In genomic region chr4:150223830-150224229, GRCm38 (mm10) we compare ENCODE assay signal across 24 mouse cellular contexts. TPM values are rescaled to one million over a fixed set of nuclear protein-coding genes. Genes with fewer than 3 reads are reported as not detected.
"Had no signal": no experiment of that assay in that cellular context is flagged by ENCODE, and none has a peak within 500 bp of the region (broad histone marks: within the 10 kb centered on the region; RNA-seq: fewer than 3 reads in every experiment).

No protein-coding gene starts in this region.

- DNase-seq: retina, postnatal 1 day; right cerebral cortex, adult 18-20 months; right cerebral cortex, postnatal 14 days; right cerebral cortex, postnatal 25 days; right cerebral cortex, postnatal 4 days; spleen, adult 18-20 months; thymus, adult 18-20 months; thymus, adult 2 months; thymus, postnatal 14 days; thymus, postnatal 25 days; thymus, postnatal 36 days; thymus, postnatal 4 days had no signal

- H3K27me3 ChIP-seq: neural tube, embryonic 12.5 days; neural tube, embryonic 13.5 days; neural tube, embryonic 15.5 days; stomach, embryonic 15.5 days had no signal

- H3K27ac ChIP-seq: neural tube, embryonic 12.5 days; neural tube, embryonic 13.5 days; neural tube, embryonic 15.5 days; stomach, embryonic 15.5 days; stomach, postnatal 0 days had no signal

- H3K4me3 ChIP-seq: neural tube, embryonic 12.5 days; neural tube, embryonic 13.5 days; neural tube, embryonic 15.5 days; stomach, embryonic 15.5 days had no signal

- H3K4me2 ChIP-seq: neural tube, embryonic 12.5 days; neural tube, embryonic 13.5 days; neural tube, embryonic 15.5 days; stomach, embryonic 15.5 days had no signal

- H3K9me3 ChIP-seq: neural tube, embryonic 12.5 days; neural tube, embryonic 13.5 days; neural tube, embryonic 15.5 days; stomach, embryonic 15.5 days had no signal

- H3K9ac ChIP-seq: neural tube, embryonic 12.5 days; neural tube, embryonic 13.5 days; neural tube, embryonic 15.5 days; stomach, embryonic 15.5 days had no signal

- H3K36me3 ChIP-seq: neural tube, embryonic 12.5 days; neural tube, embryonic 13.5 days; neural tube, embryonic 15.5 days; stomach, embryonic 15.5 days had no signal

RNA-seq across cellular contexts. Expression of gene Car6, which starts 22.7 kb away (rescaled TPM):
- total RNA-seq: neutrophil, adult 5-6 weeks had no signal
- polyA plus RNA-seq: neural tube, embryonic 12.5 days; neural tube, embryonic 13.5 days; neural tube, embryonic 14.5 days; neural tube, embryonic 15.5 days; small intestine, adult 2 months; spleen, adult 2 months; stomach, embryonic 14.5 days; stomach, embryonic 15.5 days; stomach, embryonic 16.5 days; stomach, postnatal 0 days; urinary bladder, adult 2 months had no signal
